Mouse (Mus musculus): ENCODE measurements around the gene Acsm1.
"Not testable (repeated sequence)": the region's sequence is repeated elsewhere in the genome, so short reads cannot be mapped to it uniquely, and the experiment has no call there.

Acsm1 gene

GRCm38 (mm10) chr7:119606664-119607076, at the start of gene Acsm1:
TSS of gene Acsm1 (plus strand) at chr7:119607026.
- DNase-seq = no peak

DNA sequence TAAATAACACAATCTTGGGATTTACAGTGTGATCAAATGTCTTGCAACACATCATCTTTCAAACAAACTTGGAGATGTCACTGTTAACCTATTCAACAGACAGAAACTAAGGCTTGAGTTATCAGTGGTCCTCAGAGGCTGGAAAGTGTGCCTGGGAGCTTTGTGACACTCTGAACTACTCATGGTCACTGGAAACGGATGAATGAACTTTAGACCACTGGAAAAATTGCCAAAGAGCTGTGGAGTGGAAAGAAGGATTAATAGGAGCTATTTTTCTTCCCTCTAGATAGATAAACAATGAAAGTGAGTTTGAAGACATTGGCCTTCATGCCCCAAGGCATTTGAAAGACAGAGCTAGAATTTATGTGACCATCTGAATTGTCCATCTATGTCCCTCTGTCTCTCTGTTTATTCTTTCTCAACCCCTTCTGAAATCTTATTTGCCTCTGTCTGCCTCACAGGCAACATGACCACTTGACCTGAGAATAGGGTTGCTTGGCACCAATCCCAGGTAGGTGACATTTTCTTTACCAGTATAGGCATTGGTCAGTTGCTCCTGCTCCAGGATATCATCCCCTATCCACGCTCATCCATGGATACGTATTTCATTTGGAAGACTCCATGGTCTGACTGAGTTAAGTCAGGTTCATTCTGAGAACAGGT, 46.9 kb upstream of the Acsm1 start:
- no peak for DNase-seq

- no peak for DNase-seq
Observed at GRCm38 (mm10) chr7:119560452-119560835, 46.4 kb upstream of the Acsm1 start.

DNA sequence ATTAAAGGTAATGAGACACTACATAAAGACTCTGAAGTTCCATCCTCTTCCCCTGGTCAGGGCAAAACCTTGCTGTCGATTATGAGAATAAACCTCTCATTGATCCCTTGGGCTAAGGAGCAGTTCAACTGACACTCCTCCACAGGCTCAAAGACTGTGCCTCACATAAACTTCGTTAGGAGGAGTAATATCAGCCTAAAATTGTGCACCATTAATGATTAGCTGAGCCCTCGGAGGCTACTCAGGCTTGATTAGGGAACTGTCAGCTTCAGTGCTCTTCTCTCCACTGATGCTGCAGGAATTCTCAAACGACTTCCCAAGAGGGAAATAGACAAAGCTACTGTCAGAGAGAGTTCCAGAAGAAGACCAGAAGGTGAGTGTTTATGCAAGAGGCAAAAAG, 45.4 kb upstream of the Acsm1 start:
- no peak for DNase-seq

DNA sequence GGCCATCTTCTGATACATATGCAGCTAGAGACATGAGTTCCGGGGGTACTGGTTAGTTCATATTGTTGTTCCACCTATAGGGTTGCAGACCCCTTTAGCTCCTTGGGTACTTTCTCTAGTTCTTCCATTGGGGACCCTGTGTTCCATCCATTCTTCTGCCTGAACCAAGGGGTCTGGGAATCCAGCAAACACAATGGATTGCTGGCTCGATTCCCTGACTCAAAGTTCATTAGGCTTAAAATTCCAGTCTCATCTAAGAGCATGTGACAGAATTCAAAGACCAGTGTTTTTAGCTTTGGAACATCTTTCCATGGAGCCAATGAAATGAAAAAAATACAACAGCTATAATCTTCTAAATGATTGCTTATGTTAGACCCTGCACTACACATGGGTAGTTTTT, 44.4 kb upstream of the Acsm1 start:
- DNase-seq = not testable (repeated sequence)

- DNase-seq = no peak
Observed at GRCm38 (mm10) chr7:119594530-119595107, 12.2 kb upstream of the Acsm1 start.

- no peak for DNase-seq
Observed at GRCm38 (mm10) chr7:119595306-119595705, 11.5 kb upstream of the Acsm1 start.

GRCm38 (mm10) chr7:119596536-119596935, 10.3 kb upstream of the Acsm1 start:
- no peak for DNase-seq

DNA sequence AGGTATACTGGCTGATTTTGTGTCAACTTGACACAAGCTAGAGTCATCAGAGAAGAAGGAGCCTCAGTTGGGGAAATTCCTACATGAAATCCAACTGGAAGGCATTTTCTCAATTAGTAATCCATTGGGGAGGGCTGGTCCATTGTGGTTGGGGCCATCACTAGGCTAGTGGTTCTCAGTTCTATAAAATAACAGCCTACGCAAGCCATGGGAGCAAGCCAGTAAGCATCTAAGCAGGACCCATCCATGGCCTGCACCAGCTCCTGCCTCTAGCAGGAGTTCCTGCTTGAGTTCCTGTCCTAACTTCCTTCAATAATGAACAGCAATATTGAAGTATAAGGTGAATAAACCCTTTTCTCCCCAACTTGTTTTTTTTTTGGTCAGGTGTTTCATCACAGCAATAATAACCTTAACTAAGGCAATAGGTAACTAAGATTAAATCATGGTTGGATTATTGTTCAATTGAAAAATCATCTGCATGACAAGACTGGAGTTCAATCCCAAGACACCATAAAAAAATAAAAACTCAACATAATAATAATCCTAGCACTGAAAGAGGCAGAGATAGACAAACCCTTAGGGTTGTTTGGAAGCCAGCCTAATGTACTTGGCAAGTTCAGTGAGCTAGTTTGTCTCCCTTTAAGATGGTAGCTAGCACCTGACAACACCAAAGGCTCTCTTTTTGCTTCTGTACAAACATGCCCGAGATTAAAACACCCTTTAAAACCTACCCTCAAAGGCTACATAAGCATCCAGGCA, 5.5 kb upstream of the Acsm1 start:
- DNase-seq = no peak

DNA sequence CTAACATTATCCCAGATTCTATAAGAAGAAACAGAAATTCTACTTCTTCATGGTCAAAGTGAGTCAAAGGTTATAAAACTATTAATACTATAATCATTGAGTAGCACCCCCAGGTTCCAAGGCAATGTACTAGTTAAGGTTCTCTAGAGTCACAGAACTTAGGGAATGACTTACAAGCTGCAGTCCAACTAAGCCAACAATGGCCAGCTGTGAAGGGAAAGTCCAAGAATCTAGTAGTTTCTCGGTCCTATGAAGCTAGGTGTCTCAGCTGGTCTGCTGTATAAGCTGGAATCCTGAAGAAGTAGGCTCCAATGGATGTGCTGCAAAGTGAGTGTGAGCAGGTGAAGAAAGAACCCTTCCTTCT, 4.9 kb upstream of the Acsm1 start:
- no peak for DNase-seq

DNA sequence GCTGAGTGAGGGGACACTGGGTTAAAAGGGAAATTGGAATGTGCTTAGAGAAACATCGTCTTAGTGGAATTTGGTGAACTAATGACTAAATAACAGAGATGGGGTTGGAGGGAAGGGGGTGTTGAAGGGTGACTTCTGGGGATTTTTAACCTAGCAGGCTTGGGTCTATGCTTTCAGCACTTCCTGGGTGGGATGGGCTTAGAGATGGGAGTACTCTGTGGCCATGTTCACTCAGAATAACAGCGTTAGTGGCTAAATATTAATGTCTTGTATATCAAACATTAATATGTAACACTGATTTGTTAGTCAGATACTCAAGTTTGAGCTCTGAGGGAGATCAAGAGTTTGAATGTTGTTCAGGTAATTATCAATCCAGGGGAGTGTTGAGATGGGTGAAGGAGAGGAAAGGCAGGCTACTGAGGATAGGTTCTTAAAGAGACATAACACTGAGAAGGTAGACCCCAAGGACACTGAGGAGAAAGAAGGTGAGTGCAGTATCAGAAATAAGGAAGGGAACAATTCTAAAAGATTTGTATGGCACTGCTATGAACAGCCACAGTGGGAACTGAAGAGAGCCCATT, 1.8 kb upstream of the Acsm1 start:
- no peak for DNase-seq

DNA sequence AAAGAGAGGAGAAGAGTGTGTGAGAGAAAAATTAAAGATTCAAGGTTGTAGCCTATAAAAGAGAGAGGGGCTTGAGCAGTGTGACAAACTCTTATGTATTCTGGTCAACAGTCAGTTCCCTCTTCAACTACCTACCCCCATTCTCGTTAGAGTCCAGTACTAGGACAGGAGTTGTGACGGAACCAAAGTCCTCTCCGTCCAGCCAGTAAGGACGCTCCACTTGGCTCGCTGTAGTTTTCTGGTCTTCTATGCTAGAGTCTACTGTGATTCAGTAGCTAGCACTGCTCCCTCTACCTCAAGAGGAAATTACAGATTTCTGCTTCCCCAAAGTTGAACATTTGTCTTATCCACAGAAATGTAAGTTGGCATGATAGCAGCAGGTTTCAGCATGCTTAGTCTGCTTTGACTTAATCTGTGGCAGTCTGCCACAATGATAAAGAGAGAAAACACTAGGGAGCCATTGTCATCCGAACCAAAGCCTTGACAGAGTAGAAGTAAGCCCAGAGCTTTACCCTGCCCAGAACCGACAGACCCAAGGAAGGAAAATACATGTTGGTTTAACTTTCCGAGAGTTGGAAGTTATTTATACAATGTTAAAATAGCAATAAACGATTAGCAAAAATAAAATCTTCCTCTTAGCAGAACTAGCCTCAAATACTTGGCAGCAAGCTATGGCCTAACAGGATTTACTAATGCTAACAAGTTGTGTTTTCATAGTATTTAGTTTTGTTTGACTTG, 731 bp upstream of the Acsm1 start:
- no peak for DNase-seq

DNA sequence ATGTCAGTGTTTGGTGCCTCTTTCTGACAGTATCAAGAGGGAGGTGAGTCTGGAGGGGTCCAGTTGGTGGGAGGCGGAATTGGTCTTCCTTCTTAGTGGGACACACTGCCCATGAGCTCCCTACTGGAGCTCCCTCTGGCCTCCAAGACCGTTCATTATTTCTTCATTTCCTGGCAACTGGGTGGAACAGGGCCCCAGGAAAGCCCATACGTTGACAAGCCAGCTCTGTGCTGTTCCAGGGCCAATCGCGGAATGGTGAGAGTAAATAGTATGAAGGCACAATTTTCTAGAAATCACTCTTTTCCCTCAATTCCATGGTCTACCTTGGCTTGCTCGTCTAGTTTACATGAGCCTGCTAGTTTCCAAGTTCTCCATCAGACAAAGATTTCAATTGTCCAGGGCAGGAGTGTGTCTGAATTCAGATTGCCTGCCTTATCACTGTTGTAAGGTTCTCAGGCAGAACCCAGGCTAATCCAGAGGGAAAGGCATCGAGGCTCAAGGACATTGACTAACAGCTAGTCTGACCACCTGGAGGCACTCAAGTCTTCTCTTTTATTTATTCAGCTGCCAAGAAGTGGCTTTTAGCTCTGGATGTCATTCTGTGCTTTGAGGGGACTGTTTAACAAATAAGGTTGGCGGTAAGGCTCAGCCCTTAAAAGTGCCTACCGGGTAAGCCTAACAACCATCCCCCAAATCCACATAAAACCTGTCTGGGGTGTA, 1.1 kb downstream of the Acsm1 start:
- DNase-seq = no peak

- DNase-seq = no peak
Observed at GRCm38 (mm10) chr7:119616531-119616930, 9.7 kb downstream of the Acsm1 start.

DNA sequence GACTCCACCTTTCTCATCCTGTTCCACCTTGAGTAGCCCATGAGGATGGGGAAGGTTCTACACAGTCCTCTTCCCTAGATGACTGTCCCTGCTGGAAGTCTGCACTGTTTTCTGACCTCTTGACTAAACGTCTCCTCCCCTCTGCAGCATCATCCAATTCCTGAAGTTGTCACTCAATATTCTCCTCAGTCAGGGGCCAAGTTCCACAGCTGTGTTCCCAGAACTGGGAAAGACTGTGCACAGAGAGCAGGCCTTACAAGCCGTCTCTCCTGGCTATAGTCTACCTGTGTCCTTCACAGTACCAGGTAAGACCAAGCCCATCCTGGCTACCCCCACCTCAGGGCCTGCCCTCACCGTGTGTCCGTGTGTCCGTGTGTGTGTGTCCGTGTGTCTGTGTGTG, 10.8 kb downstream of the Acsm1 start:
- DNase-seq = no peak

GRCm38 (mm10) chr7:119618209-119618935, 11.5 kb downstream of the Acsm1 start:
- no peak for DNase-seq

DNA sequence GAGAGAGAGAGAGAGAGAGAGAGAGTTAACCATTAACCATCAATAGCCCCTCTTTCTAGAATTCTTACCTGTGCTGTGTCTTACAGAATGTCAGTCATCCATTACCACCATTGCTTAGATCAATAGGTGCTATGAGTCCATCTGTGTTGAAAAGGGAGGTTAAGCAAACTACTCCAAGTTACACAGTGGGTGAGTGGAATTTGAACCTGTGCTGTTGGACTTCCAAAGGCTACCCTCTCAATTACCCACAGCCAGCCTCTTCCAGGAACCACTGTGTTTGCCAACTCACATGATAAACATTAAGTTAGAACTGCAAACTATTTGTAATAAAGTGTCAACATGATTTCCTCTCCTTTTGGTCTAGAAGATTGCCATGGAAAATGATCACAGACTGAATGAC, 13.3 kb downstream of the Acsm1 start:
- no peak for DNase-seq

- no peak for DNase-seq
Observed at GRCm38 (mm10) chr7:119638773-119639172, 31.9 kb downstream of the Acsm1 start.

GRCm38 (mm10) chr7:119642307-119642706, 35.5 kb downstream of the Acsm1 start:
- no peak for DNase-seq

- no peak for DNase-seq
Observed at GRCm38 (mm10) chr7:119667893-119668292, 61.1 kb downstream of the Acsm1 start.

GRCm38 (mm10) chr7:119670395-119670794, 63.6 kb downstream of the Acsm1 start:
- DNase-seq = no peak

GRCm38 (mm10) chr7:119670925-119671324, 64.1 kb downstream of the Acsm1 start:
- DNase-seq = no peak
